Comparison of ENCODE assay signal across 7 mouse cellular contexts in the genomic region with DNA sequence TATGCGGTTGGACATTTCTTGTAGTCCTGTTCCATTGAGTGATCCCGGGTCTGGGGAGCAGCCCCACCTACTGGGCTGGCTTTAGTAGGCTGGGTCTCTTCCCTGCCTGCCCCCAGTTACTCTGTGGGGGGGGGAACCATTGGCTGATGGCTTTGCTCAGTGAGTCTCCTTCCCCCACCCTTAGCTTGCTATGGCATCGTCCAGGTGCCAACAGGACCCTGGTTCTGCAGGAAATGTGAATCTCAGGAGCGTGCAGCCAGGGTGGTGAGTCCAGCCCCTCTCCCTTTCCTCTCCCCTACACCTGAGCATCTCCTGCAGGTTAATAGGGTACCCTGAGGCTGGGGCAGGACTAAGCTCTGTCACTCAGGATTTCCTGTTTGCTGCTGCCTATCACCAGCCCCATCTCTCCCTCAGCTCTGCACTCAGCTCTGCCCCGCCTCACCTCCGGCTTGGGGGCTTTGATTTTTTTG. TPM values are rescaled to one million over a fixed set of nuclear protein-coding genes. Genes with fewer than 3 reads are reported as not detected.
DNase-seq lines count a peak whose midpoint lies in the region; ATAC-seq and TF ChIP-seq lines count a peak whose summit lies in the region.

No protein-coding gene starts in this region.

- H3K27ac ChIP-seq in ES-Bruce4 (ENCODE audit: insufficient read depth, low read length): peak overlapping the region; percentile 74
- H3K27ac ChIP-seq in forebrain, postnatal 0 days (ENCODE audit: low read depth, low read length): no peak overlapping the region
- H3K27ac ChIP-seq in limb, embryonic 11.5 days (replicated peaks; ENCODE audit: low read depth, low read length): no peak overlapping the region
- H3K27ac ChIP-seq in neural tube, embryonic 15.5 days (replicated peaks): 0 out of 2 replicates have a peak overlapping the region, but pooled peaks have one; percentile 0

- DNase-seq in forebrain, postnatal 0 days: no peak
- no peak for DNase-seq in limb, embryonic 11.5 days (ENCODE audit: low spot score)
- no peak for DNase-seq in ovary, postnatal 36 days (ENCODE audit: low spot score)
- no peak for DNase-seq in right cerebral cortex, postnatal 14 days

- no peaks in the 10 kb centered on the region for H3K9me3 ChIP-seq in ES-Bruce4 (replicated peaks; ENCODE audit: control insufficient read depth, insufficient read depth, low read length, poor library complexity, severe bottlenecking)
- H3K9me3 ChIP-seq in forebrain, postnatal 0 days (ENCODE audit: low read length): no peaks in the 10 kb centered on the region
- H3K9me3 ChIP-seq in limb, embryonic 11.5 days (ENCODE audit: control insufficient read depth, low read length): no peaks in the 10 kb centered on the region
- no peaks in the 10 kb centered on the region for H3K9me3 ChIP-seq in neural tube, embryonic 15.5 days (replicated peaks)

- H3K27me3 ChIP-seq in C2C12 (ENCODE audit: control insufficient read depth, insufficient read depth, insufficient read length) (no peaks in the 10 kb centered on the region), ES-Bruce4 (ENCODE audit: control insufficient read depth, insufficient read depth, low read length, poor library complexity, severe bottlenecking) (no peaks in the 10 kb centered on the region)
- H3K27me3 ChIP-seq in forebrain, postnatal 0 days (ENCODE audit: insufficient read depth, low read length): 0 out of 2 replicates have a peak, but pooled peaks cover 7% of the 10 kb centered on the region
- peaks cover 9% of the 10 kb centered on the region; the same call in 1 of the 2 replicates for H3K27me3 ChIP-seq in limb, embryonic 11.5 days (ENCODE audit: control insufficient read depth, insufficient read depth, low read length)
- H3K27me3 ChIP-seq in neural tube, embryonic 15.5 days (replicated peaks): peaks cover 19% of the 10 kb centered on the region

- H3K36me3 ChIP-seq in C2C12 (ENCODE audit: control insufficient read depth, insufficient read depth) (peaks cover 22% of the 10 kb centered on the region), ES-Bruce4 (ENCODE audit: control insufficient read depth, insufficient read depth, low read length, poor library complexity, severe bottlenecking) (peaks cover 13% of the 10 kb centered on the region)
- peaks cover 17% of the 10 kb centered on the region for H3K36me3 ChIP-seq in forebrain, postnatal 0 days (ENCODE audit: insufficient read depth)
- peaks cover 12% of the 10 kb centered on the region; the same call in 1 of the 2 replicates for H3K36me3 ChIP-seq in limb, embryonic 11.5 days (ENCODE audit: control insufficient read depth, insufficient read depth, low read length)
- peaks cover 30% of the 10 kb centered on the region for H3K36me3 ChIP-seq in neural tube, embryonic 15.5 days

- H3K4me3 ChIP-seq in C2C12 (ENCODE audit: insufficient read depth, poor library complexity, severe bottlenecking) (peak overlapping the region; percentile 57), ES-Bruce4 (ENCODE audit: low read depth, low read length) (peak overlapping the region; percentile 84)
- peak overlapping the region; percentile 79 for H3K4me3 ChIP-seq in forebrain, postnatal 0 days (ENCODE audit: low read depth, low read length)
- peak overlapping the region; percentile 89 for H3K4me3 ChIP-seq in limb, embryonic 11.5 days (ENCODE audit: low read depth, low read length)
- H3K4me3 ChIP-seq in neural tube, embryonic 15.5 days (replicated peaks): peak overlapping the region; percentile 82

- TF ChIP-seq EP300 in ES-Bruce4 (IDR thresholded peaks at IDR 0.05; ENCODE audit: insufficient read depth, low read depth, low read length): no peak

- H3ac ChIP-seq in C2C12 (ENCODE audit: control insufficient read depth, insufficient read length, low read depth): peak overlapping the region; percentile 35

- 35% methylated on average over 6 of the region's 6 CpGs for WGBS in forebrain, postnatal 0 days
- 29% methylated on average over 6 of the region's 6 CpGs for WGBS in limb, embryonic 11.5 days
- WGBS in neural tube, embryonic 15.5 days: 37% methylated on average over 6 of the region's 6 CpGs

- TF ChIP-seq POLR2A in ES-Bruce4 (IDR thresholded peaks at IDR 0.05; ENCODE audit: insufficient read depth, low read length): no peak

- H3K4me1 ChIP-seq in ES-Bruce4 (ENCODE audit: control insufficient read depth, insufficient read depth, low read length): peaks cover 3% of the 10 kb centered on the region
- peaks cover 17% of the 10 kb centered on the region; the same call in 1 of the 2 replicates for H3K4me1 ChIP-seq in forebrain, postnatal 0 days (ENCODE audit: insufficient read depth)
- H3K4me1 ChIP-seq in limb, embryonic 11.5 days (ENCODE audit: control insufficient read depth, insufficient read depth, low read length): peaks cover 22% of the 10 kb centered on the region
- peaks cover 52% of the 10 kb centered on the region for H3K4me1 ChIP-seq in neural tube, embryonic 15.5 days

- peaks cover 19% of the 10 kb centered on the region for H3K79me3 ChIP-seq in C2C12 (ENCODE audit: low read depth)

- peaks cover 36% of the 10 kb centered on the region for H3K79me2 ChIP-seq in C2C12 (ENCODE audit: control insufficient read depth, insufficient read depth)

- TF ChIP-seq CTCF in C2C12 (IDR thresholded peaks at IDR 0.05; ENCODE audit: control insufficient read depth, insufficient read depth, insufficient read length): no peak
- peak; percentile 34 for TF ChIP-seq CTCF in ES-Bruce4 (IDR thresholded peaks at IDR 0.05; ENCODE audit: low read depth, low read length)
- TF ChIP-seq CTCF in forebrain, postnatal 0 days (IDR thresholded peaks at IDR 0.05; ENCODE audit: low read depth): no peak

- peak overlapping the region; percentile 81 for H3K4me2 ChIP-seq in forebrain, postnatal 0 days (ENCODE audit: low read depth)
- peak overlapping the region; percentile 69 for H3K4me2 ChIP-seq in limb, embryonic 11.5 days (ENCODE audit: low read depth, severe bottlenecking)
- peak overlapping the region; percentile 88 for H3K4me2 ChIP-seq in neural tube, embryonic 15.5 days

- no peak for ATAC-seq in forebrain, postnatal 0 days
- ATAC-seq in limb, embryonic 11.5 days (ENCODE audit: insufficient number of reproducible peaks, low FRiP score, low TSS enrichment, low read depth): no peak
- ATAC-seq in neural tube, embryonic 15.5 days (ENCODE audit: low FRiP score): no peak

- H3K9ac ChIP-seq in ES-Bruce4 (ENCODE audit: low read depth, poor library complexity, severe bottlenecking): peak overlapping the region; percentile 99
- H3K9ac ChIP-seq in forebrain, postnatal 0 days: no peak overlapping the region; the same call in 1 of the 2 replicates
- H3K9ac ChIP-seq in limb, embryonic 11.5 days (ENCODE audit: low read length): no peak overlapping the region
- 0 out of 2 replicates have a peak overlapping the region, but pooled peaks have one; percentile 4 for H3K9ac ChIP-seq in neural tube, embryonic 15.5 days (replicated peaks)

TF ChIP-seq in C2C12, 6 proteins besides CTCF, POLR2A, EP300 and RAD21 (continues in another document):
- TF ChIP-seq FOSL1 (IDR thresholded peaks at IDR 0.05; ENCODE audit: insufficient read depth, low read length, poor library complexity, severe bottlenecking) (no peak), CEBPB (IDR thresholded peaks at IDR 0.05; ENCODE audit: low read depth) (no peak), USF1 (IDR thresholded peaks at IDR 0.05; ENCODE audit: low read depth) (no peak), MAX (IDR thresholded peaks at IDR 0.05) (no peak)

RNA-seq across cellular contexts. Expression of a gene that starts 1.6 kb away (rescaled TPM):
- polyA plus RNA-seq in C2C12 (2012; fragmentation: generic; extraction: Trizol) (12.5 TPM), ES-Bruce4 (2011; ENCODE audit: insufficient read depth, insufficient read length, low read depth, missing spikeins) (23.7 and 25.2 TPM in 2 replicates)
- total RNA-seq in forebrain, postnatal 0 days (2014; rRNA removed): 42.2 and 48.1 TPM in 2 replicates
- 1.7 TPM in 2 replicates for polyA plus RNA-seq in forebrain, postnatal 0 days (2015; fragmentation: Nextera tagmentation; extraction: Ambion mirVana)
- polyA plus RNA-seq in limb, embryonic 11.5 days (2014; fragmentation: Nextera tagmentation; extraction: Ambion mirVana): 4.0 and 4.1 TPM in 2 replicates
- polyA plus RNA-seq in neural tube, embryonic 15.5 days (2015; fragmentation: Nextera tagmentation; extraction: Ambion mirVana): 2.3 and 3.1 TPM in 2 replicates

RNA-seq across cellular contexts. Expression of a gene that starts 20.8 kb away (rescaled TPM):
- polyA plus RNA-seq in C2C12 (2012; fragmentation: generic; extraction: Trizol) (110 TPM), ES-Bruce4 (2011; ENCODE audit: insufficient read depth, insufficient read length, low read depth, missing spikeins) (62.3 and 77.2 TPM in 2 replicates)
- 14.4 and 15.5 TPM in 2 replicates for total RNA-seq in forebrain, postnatal 0 days (2014; rRNA removed)
- 27.2 and 27.8 TPM in 2 replicates for polyA plus RNA-seq in forebrain, postnatal 0 days (2015; fragmentation: Nextera tagmentation; extraction: Ambion mirVana)
- 8.8 and 10.9 TPM in 2 replicates for polyA plus RNA-seq in limb, embryonic 11.5 days (2014; fragmentation: Nextera tagmentation; extraction: Ambion mirVana)
- polyA plus RNA-seq in neural tube, embryonic 15.5 days (2015; fragmentation: Nextera tagmentation; extraction: Ambion mirVana): 46.9 and 50.1 TPM in 2 replicates

RNA-seq across cellular contexts. Expression of a gene that starts 35.3 kb away (rescaled TPM):
- polyA plus RNA-seq in C2C12 (2012; fragmentation: generic; extraction: Trizol) (15.9 TPM), ES-Bruce4 (2011; ENCODE audit: insufficient read depth, insufficient read length, low read depth, missing spikeins) (39.3 and 44.1 TPM in 2 replicates)
- 5.0 and 6.8 TPM in 2 replicates for total RNA-seq in forebrain, postnatal 0 days (2014; rRNA removed)
- 3.6 and 4.1 TPM in 2 replicates for polyA plus RNA-seq in forebrain, postnatal 0 days (2015; fragmentation: Nextera tagmentation; extraction: Ambion mirVana)
- polyA plus RNA-seq in limb, embryonic 11.5 days (2014; fragmentation: Nextera tagmentation; extraction: Ambion mirVana): 12.5 and 12.6 TPM in 2 replicates
- 2.1 TPM in 2 replicates for polyA plus RNA-seq in neural tube, embryonic 15.5 days (2015; fragmentation: Nextera tagmentation; extraction: Ambion mirVana)

RNA-seq across cellular contexts. Expression of a gene that starts 35.5 kb away (rescaled TPM):
- polyA plus RNA-seq in C2C12 (2012; fragmentation: generic; extraction: Trizol): 29.2 TPM
- polyA plus RNA-seq in ES-Bruce4 (2011; ENCODE audit: insufficient read depth, insufficient read length, low read depth, missing spikeins): 74.6 and 84.0 TPM in 2 replicates
- 13.0 and 21.9 TPM in 2 replicates for total RNA-seq in forebrain, postnatal 0 days (2014; rRNA removed)
- 10.0 and 12.6 TPM in 2 replicates for polyA plus RNA-seq in forebrain, postnatal 0 days (2015; fragmentation: Nextera tagmentation; extraction: Ambion mirVana)
- polyA plus RNA-seq in limb, embryonic 11.5 days (2014; fragmentation: Nextera tagmentation; extraction: Ambion mirVana): 23.3 and 25.4 TPM in 2 replicates
- polyA plus RNA-seq in neural tube, embryonic 15.5 days (2015; fragmentation: Nextera tagmentation; extraction: Ambion mirVana): 17.6 and 17.7 TPM in 2 replicates

RNA-seq across cellular contexts. Expression of a gene that starts 38.4 kb away (rescaled TPM):
- polyA plus RNA-seq in C2C12 (2012; fragmentation: generic; extraction: Trizol) (690 TPM), ES-Bruce4 (2011; ENCODE audit: insufficient read depth, insufficient read length, low read depth, missing spikeins) (296 and 332 TPM in 2 replicates)
- total RNA-seq in forebrain, postnatal 0 days (2014; rRNA removed): 322 and 350 TPM in 2 replicates
- polyA plus RNA-seq in forebrain, postnatal 0 days (2015; fragmentation: Nextera tagmentation; extraction: Ambion mirVana): 499 and 621 TPM in 2 replicates
- polyA plus RNA-seq in limb, embryonic 11.5 days (2014; fragmentation: Nextera tagmentation; extraction: Ambion mirVana): 546 and 550 TPM in 2 replicates
- polyA plus RNA-seq in neural tube, embryonic 15.5 days (2015; fragmentation: Nextera tagmentation; extraction: Ambion mirVana): 458 and 459 TPM in 2 replicates

Comparison
In these comparisons a context has a peak if more than half of its experiments do, and no peak if none do; other contexts are left out.
1. H3K27ac ChIP-seq: peak in ES-Bruce4 (single experiment) and neural tube, embryonic 15.5 days (single experiment); none in forebrain, postnatal 0 days (single experiment) and limb, embryonic 11.5 days (single experiment).
2. H3K9ac ChIP-seq: peak in ES-Bruce4 (single experiment) and neural tube, embryonic 15.5 days (single experiment); none in forebrain, postnatal 0 days (single experiment) and limb, embryonic 11.5 days (single experiment).
3. Peak in every context shown above with its lines, with median percentiles within 50 percentile points of each other: H3K4me3 ChIP-seq and H3K4me2 ChIP-seq.